Mouse (Mus musculus): Measurements from ENCODE around the gene Gnpat.
"Not testable (repeated sequence)": the region's sequence is repeated elsewhere in the genome, so short reads cannot be mapped to it uniquely, and the experiment has no call there.

Gene Gnpat

GRCm38 (mm10) chr8:124841775-124842174 is 21.1 kb upstream of the Gnpat start:
- intact Hi-C loops (cut with DNase I): no loop called here

DNA sequence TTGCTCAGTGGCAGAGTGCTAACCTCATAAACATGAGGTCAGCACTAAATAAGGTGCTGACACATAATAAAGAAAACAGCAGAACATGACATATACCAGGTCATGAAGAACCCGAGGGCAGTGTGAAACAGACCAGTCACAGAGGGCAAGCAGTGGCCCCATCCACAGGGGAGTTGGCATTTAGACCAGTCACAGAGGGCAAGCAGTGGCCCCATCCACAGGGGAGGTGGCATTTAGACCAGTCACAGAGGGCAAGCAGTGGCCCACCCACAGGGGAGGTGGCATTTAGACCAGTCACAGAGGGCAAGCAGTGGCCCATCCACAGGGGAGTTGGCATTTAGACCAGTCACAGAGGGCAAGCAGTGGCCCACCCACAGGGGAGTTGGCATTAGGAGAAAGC is 19.9 kb upstream of the Gnpat start:
- intact Hi-C loops (cut with DNase I): not testable (repeated sequence)

DNA sequence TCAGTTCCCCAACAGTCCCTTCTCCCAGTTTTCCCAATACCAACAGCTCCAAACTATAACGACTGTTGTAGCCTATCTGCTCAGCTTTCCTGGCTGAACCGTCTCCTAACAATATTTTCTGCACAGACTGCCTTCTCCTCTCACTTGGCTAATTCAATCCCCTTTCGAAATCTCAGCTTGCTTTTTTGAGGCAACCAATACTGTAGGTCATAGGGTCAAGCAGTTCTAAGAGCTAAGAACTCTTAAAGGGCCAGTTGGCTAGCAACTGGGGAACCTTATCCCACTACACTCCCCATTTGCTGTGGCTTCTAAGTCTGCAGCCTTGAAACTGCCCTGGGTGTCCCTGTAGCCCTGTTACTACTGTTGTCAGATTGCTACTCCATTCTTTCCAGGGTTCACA is 17.7 kb upstream of the Gnpat start:
- intact Hi-C loops (cut with DNase I): no loop called here

GRCm38 (mm10) chr8:124845573-124845972 is 17.3 kb upstream of the Gnpat start:
- intact Hi-C loops (cut with DNase I): no loop called here

DNA sequence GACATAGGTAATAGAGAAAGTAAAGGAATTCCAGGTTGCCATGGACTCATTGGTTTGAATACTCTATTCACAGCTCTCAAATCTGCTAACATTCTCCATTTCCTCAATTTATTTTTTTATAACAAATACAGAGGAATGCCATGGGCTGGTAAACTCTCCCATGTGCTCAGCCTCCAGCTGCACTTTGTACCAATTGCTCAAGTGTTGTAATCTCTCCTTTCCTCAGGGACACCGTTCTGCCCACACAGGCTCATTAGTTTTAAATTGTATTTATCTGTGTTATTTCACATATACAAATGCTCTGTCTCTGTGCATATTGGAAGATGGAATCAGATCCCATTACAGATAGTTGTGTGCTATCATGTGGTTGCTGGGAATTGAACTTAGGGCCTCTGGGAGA is 9.3 kb upstream of the Gnpat start:
- intact Hi-C loops (cut with DNase I): no loop called here

GRCm38 (mm10) chr8:124859466-124859865 is 3.4 kb upstream of the Gnpat start:
- intact Hi-C loops (cut with DNase I): no loop called here

DNA sequence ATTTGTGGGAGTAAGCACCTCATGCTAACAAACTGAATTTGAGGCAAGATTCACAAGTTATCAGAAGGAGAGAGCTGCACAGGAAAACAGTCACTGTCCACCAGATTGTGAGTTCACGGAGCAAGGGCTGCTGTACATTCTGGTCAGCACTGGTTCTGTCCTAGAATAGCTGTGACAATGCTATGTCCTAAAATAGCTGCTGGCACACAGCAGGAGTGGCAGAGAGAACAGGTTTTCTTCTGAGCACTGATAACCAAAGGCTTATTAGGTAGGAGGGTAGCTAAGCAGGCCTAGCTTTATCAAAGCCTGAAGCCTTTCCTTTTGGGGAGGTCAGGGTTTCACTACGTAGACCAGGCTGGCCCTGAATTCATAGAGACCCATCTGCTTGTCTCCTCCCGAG is 2.6 kb upstream of the Gnpat start:
- intact Hi-C loops (cut with DNase I): loop anchor here (5.0 kb wide), 1 partner anchor 37 kb away; the partner anchor contains the start of genes Exoc8 and Sprtn

DNA sequence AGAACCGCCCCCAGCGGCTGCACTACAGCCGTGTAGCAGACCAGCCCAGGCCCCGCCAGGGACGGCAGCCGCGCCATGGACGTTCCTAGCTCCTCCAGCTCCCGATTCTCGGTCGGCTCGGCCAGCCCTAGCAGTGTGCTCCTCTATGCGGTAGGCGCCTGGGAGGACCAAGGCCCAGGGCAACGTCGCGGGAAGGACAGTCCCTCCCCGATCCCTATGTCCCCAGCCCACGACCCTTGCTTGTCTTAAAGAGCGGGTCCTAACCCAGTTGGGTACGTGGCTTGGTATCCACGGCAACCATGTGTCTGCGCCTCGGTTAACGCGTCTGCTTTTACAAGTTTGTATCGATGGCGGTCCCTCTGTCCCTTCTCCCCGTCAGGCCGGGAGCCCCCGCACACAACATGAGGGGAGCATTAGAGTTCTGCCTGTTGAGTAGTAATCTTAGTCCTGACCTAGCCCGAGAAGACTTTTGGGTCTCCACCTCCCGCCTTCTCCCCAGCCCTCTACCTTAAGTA is 387 bp downstream of the Gnpat start:
- intact Hi-C loops (cut with DNase I): loop anchor here (5.0 kb wide), 1 partner anchor 34 kb away; the partner anchor contains the start of genes Exoc8 and Sprtn

GRCm38 (mm10) chr8:124863729-124864128 is 896 bp downstream of the Gnpat start:
- intact Hi-C loops (cut with DNase I): loop anchor here (5.0 kb wide), 1 partner anchor 34 kb away; the partner anchor contains the start of genes Exoc8 and Sprtn

GRCm38 (mm10) chr8:124866669-124867068 is 3.8 kb downstream of the Gnpat start:
- intact Hi-C loops (cut with DNase I): no loop called here

DNA sequence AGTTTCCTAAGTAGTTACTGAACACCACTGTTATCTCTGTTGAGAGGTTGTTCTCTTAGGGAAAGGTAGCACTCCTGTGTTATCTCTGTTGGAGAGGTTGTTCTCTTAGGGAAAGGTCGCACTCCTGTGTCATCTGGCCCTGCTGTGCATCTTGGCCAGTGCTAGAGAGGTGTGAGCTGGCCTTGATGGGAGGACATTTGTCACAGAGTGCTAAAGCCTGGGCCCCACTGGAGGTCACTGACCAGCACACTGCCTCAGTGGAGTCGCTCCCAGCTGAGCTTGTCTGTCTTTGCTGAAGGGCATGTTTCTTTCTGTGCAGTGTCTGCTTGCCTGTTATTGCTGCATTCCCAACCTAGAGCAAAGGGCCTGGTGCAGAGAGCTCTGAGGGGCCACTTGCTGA is 4.3 kb downstream of the Gnpat start:
- intact Hi-C loops (cut with DNase I): no loop called here

GRCm38 (mm10) chr8:124869708-124870107 is 6.9 kb downstream of the Gnpat start:
- intact Hi-C loops (cut with DNase I): no loop called here

DNA sequence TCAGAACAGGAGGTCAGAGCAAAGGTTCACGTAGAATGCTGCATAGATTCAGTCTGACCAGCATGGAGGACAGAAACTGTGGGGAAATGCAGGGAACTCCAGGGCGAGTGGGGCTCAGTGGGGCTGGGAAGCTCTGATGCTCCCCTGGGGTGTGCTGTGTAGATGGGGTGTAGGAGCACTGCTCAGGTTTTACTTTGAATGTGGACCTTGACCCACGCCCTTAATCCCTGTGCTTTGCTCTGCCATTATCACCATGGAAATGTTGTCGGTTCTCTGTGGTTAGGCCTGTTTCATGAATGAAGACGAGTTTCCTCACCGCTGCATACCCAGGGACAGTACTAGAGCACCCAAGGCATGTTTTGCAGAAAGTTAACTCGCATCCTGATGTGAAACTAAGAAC is 8.6 kb downstream of the Gnpat start:
- intact Hi-C loops (cut with DNase I): no loop called here

DNA sequence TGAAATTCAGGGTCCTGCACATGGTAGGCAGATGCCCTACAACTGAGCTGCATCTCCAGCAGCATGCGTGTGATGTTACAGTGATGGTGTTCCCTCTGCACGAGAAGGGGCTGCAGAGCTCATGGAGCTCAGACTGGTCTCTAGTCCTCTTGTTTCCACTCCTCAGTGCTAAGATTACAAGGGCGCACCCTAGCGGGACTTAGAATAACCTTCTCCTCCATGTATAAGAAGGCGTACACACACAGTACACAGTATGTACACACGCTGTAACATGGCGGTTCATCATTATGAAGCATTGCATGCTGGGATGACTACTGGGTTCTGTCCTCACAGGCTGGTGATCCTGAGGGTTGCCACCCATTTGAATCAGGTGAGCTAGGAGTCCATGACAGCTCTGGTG is 9.2 kb downstream of the Gnpat start:
- intact Hi-C loops (cut with DNase I): no loop called here

- intact Hi-C loops (cut with DNase I): no loop called here
These were observed 9.9 kb downstream of the Gnpat start for GRCm38 (mm10) chr8:124872690-124873089.

- intact Hi-C loops (cut with DNase I): no loop called here
These were observed 15.3 kb downstream of the Gnpat start for GRCm38 (mm10) chr8:124878141-124878540.

DNA sequence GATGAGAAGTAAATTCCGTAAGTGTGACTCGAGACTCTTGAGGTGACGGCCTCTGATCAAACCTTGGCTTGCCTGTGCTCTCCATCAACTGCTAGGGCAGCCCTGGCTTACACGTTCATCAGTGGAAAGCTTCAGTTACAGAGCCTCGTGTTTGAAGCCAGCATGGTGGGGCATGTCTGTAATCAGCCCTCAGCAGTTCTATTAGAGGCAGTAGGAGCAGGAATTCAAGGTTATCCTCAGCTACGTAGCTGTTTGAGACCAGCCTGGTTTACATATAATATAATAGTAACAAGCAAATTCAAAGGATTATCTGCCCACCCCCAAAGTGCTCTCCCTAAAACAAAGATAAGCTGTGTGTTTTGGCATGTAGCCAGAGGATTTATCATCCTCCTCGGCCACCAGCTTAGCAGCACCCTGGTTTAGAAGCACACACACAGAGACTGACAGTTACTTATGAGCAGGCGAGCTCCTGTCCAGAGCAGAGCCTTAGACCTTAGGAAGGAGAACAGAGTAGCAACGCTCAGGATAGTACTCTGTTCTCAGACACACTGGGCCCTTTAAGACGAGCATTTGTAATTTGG is 16.2 kb downstream of the Gnpat start:
- intact Hi-C loops (cut with DNase I): no loop called here

GRCm38 (mm10) chr8:124888385-124888784 is 25.6 kb downstream of the Gnpat start:
- intact Hi-C loops (cut with DNase I): no loop called here

GRCm38 (mm10) chr8:124892596-124892995 is 29.8 kb downstream of the Gnpat start:
- intact Hi-C loops (cut with DNase I): no loop called here

GRCm38 (mm10) chr8:124896010-124896631 is 33.3 kb downstream of the Gnpat start:
- intact Hi-C loops (cut with DNase I): loop anchor here (5.0 kb wide), 2 partner anchors 34 to 136 kb away; partner anchors contain the start of genes 2810004N23Rik and Gnpat

DNA sequence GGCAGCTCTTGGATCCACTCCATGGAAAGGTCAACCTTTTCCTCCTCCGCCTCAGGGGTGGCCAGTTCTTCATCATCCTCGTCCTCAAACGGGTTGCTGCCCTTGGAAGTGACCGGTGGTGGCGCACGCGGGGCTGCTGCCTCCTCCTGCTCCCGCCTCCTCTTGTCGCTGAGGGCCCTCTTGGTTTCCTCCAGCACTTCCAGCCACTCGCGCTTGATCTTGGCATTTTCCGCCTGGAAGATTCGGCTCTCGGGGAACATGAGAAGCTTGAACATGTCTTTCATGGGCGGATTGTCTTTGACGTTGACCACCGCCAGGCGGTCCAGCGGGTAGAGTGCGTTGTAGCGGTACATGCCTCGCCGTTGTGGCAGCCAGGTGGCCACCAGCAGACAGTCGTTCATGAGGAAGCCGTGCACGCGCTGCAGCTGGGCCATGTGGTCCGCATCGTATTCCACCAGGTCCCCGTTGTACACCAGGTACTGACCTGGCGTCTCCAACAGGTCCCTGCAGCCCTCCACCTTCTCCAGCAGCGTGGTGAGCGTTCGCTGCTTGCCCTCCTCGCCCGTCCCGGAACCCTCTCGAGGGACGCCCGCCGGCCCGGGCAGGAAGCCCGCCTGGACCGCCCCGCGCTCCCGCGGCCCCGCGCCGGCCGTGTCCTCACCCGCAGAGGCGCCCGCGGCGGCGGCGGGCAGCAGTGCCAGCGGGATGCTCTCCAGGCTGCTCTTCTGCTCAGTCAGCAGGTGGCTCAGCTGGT is 34.0 kb downstream of the Gnpat start:
- intact Hi-C loops (cut with DNase I): loop anchor here (5.0 kb wide), 2 partner anchors 35 to 135 kb away; partner anchors contain the start of genes 2810004N23Rik and Gnpat
